Mouse (Mus musculus): ENCODE data around the gene Atp6v0a1. TPM values are rescaled to one million over a fixed set of nuclear protein-coding genes. Genes with fewer than 3 reads are reported as not detected.
A peak's percentile ranks its signal among the peaks of the same experiment; 100 is the strongest.
"Not testable (repeated sequence)": the region's sequence is repeated elsewhere in the genome, so short reads cannot be mapped to it uniquely, and the experiment has no call there.

Atp6v0a1 gene
- polyA plus RNA-seq, 1 experiment from 2014 or later = 172 TPM

- H3K36me3 ChIP-seq (ENCODE audit: control insufficient read depth, insufficient read depth, low read length); H3K27ac ChIP-seq (ENCODE audit: low read length); H3K9me3 ChIP-seq (replicated peaks; ENCODE audit: control insufficient read depth, low read length, poor library complexity, severe bottlenecking); H3K27me3 ChIP-seq (ENCODE audit: control insufficient read depth, insufficient read depth, low read depth, low read length); H3K4me3 ChIP-seq (ENCODE audit: low read depth, low read length); H3K9ac ChIP-seq (ENCODE audit: low read depth, low read length); ATAC-seq; H3K4me1 ChIP-seq (ENCODE audit: control insufficient read depth, insufficient read depth, low read length); H3K4me2 ChIP-seq (ENCODE audit: low read length): not testable (repeated sequence)
- WGBS = 89% methylated on average over 3 of the region's 6 CpGs
Measured at GRCm38 (mm10) chr11:101001875-101002552, 7.2 kb upstream of the Atp6v0a1 start.

- Histone ChIP-seq H3K36me3 (ENCODE audit: control insufficient read depth, insufficient read depth, low read length) (no peaks in the 10 kb centered on the region), H3K4me1 (ENCODE audit: control insufficient read depth, insufficient read depth, low read length) (peaks cover under 1% of the 10 kb centered on the region; the same call in 1 of the 2 replicates), H3K4me2 (ENCODE audit: low read length) (no peak overlapping the region), H3K9me3 (replicated peaks; ENCODE audit: control insufficient read depth, low read length, poor library complexity, severe bottlenecking) (no peaks in the 10 kb centered on the region), H3K9ac (ENCODE audit: low read depth, low read length) (no peak overlapping the region), H3K4me3 (ENCODE audit: low read depth, low read length) (no peak overlapping the region), H3K27me3 (ENCODE audit: control insufficient read depth, insufficient read depth, low read depth, low read length) (peaks cover 6% of the 10 kb centered on the region; the same call in 1 of the 2 replicates), H3K27ac (ENCODE audit: low read length) (no peak overlapping the region)
- WGBS = 48% methylated on average over 3 of the region's 3 CpGs
- no peak for ATAC-seq
Measured at GRCm38 (mm10) chr11:101003025-101003685, 6.1 kb upstream of the Atp6v0a1 start.

DNA sequence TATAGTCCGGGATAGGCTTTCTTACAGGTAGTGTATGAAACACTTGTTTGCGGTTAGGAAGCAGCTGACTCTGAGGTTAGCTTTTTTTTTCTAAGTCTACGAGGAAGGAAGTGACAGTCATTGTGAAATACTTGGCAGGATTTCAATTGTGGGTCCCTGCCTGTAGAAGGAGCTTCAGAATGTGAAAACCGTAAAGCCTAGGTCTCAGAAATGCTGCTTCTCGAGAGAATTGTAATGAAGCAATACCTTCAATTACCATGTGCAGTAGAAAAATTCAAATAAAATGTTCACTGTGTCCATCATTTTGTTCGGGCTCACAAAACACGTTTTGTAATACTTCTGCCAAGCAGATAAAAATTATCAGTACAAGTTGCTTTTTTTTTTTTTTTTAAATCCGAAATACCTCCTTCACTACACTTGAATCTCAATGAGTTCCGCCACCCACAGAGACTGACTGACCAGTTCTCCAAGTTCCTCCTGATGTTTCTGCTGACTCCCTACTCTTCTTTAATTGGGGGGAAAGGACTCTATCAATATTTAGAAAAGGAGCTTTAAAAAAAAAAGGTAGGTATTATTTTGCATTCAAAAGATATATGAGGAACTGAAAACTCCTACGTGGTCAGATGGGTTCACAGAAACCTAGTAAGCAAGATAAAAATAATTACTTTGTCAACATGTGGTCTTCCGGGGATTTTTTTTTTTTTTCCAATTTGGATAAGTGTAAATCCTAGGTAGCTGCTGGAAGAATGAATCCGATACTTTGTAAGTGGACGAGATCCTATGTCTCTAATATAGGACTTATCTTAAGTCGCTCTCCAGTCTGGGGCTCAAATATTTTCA is 826 bp upstream of the Atp6v0a1 start:
- H3K36me3 ChIP-seq (ENCODE audit: control insufficient read depth, insufficient read depth, low read length) = no peaks in the 10 kb centered on the region
- H3K4me3 ChIP-seq (ENCODE audit: low read depth, low read length) = peak overlapping the region; percentile 52
- 50% methylated on average over 14 of the region's 14 CpGs for WGBS
- peak overlapping the region; percentile 77 for H3K4me2 ChIP-seq (ENCODE audit: low read length)
- peak overlapping the region; percentile 94 for H3K27ac ChIP-seq (ENCODE audit: low read length)
- ATAC-seq = no peak
- H3K9ac ChIP-seq (ENCODE audit: low read depth, low read length) = peak overlapping the region; percentile 63
- peaks cover 27% of the 10 kb centered on the region for H3K4me1 ChIP-seq (ENCODE audit: control insufficient read depth, insufficient read depth, low read length)
- H3K27me3 ChIP-seq (ENCODE audit: control insufficient read depth, insufficient read depth, low read depth, low read length) = no peaks in the 10 kb centered on the region
- no peaks in the 10 kb centered on the region for H3K9me3 ChIP-seq (replicated peaks; ENCODE audit: control insufficient read depth, low read length, poor library complexity, severe bottlenecking)

DNA sequence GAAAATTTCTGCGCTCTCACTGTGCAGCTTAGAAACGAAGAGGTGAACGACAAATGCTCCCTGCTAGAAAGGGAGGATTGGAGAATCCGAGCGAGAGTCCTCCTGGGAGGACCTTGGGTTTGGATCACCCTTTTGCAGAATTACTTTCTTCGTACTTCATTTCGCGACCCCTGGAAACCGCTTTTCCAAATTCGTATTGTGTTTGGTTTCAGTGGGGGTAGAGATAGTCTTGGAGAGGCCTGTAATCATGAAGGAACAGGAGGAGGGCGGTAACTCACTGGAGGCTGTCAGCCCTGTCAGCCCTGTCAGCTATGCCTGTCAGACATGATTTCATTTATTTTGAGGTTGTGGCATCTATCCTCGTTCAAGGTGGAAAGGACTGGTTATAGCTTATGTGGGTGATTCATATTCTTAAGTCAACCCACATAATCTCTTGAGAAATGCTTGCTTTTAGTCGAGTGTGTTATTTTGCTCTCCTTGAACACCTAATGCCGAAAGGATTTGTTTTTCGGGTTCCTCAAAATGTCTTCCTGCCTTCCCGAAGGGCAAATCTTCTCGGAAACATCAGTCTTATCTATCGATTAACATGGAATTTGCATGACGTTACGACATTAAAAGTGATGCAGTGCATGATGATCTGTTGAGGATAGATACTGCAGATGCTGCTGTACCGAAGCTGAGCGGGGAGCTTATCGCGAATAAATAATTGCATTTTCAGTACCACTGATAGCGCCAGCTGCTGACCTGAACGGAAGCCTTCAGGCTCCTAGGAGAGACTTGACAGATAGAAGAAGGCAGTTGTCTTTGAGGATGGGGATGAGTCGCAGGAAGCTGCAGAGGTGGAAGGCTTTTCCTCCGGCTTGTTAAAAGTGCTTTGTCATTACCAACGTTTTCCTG is 884 bp downstream of the Atp6v0a1 start:
- Histone ChIP-seq H3K4me1 (ENCODE audit: control insufficient read depth, insufficient read depth, low read length) (peaks cover 32% of the 10 kb centered on the region), H3K4me2 (ENCODE audit: low read length) (peak overlapping the region; percentile 77), H3K9me3 (replicated peaks; ENCODE audit: control insufficient read depth, low read length, poor library complexity, severe bottlenecking) (no peaks in the 10 kb centered on the region), H3K27me3 (ENCODE audit: control insufficient read depth, insufficient read depth, low read depth, low read length) (no peaks in the 10 kb centered on the region), H3K27ac (ENCODE audit: low read length) (peak overlapping the region; percentile 94), H3K4me3 (ENCODE audit: low read depth, low read length) (peak overlapping the region; percentile 52), H3K9ac (ENCODE audit: low read depth, low read length) (peak overlapping the region; percentile 87), H3K36me3 (ENCODE audit: control insufficient read depth, insufficient read depth, low read length) (peaks cover 4% of the 10 kb centered on the region; the same call in 1 of the 2 replicates)
- 4% methylated on average over 29 of the region's 29 CpGs for WGBS
- peak; percentile 76 for ATAC-seq

DNA sequence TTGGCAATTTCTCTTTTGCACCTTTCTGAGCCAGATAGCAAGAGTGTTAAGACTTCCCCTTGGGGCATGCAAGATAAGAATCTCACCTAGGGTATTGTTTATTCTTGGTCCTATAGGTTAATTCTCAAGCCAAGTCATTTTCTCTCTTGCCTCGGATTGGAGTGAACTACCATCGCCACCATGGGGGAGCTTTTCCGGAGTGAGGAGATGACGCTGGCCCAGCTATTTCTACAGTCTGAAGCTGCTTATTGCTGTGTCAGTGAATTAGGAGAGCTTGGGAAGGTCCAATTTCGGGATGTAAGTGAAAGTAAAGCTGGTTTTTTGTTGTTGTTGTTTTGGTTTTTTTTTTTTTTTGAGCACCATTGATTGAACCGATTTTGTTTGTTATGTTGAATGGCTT is 2.4 kb downstream of the Atp6v0a1 start:
- Histone ChIP-seq H3K36me3 (ENCODE audit: control insufficient read depth, insufficient read depth, low read length) (peaks cover 4% of the 10 kb centered on the region; the same call in 1 of the 2 replicates), H3K27me3 (ENCODE audit: control insufficient read depth, insufficient read depth, low read depth, low read length) (no peaks in the 10 kb centered on the region), H3K4me1 (ENCODE audit: control insufficient read depth, insufficient read depth, low read length) (peaks cover 40% of the 10 kb centered on the region), H3K9me3 (replicated peaks; ENCODE audit: control insufficient read depth, low read length, poor library complexity, severe bottlenecking) (no peaks in the 10 kb centered on the region), H3K4me3 (ENCODE audit: low read depth, low read length) (peak overlapping the region; percentile 52), H3K27ac (ENCODE audit: low read length) (no peak overlapping the region), H3K9ac (ENCODE audit: low read depth, low read length) (peak overlapping the region; percentile 87; the same call in 1 of the 2 replicates), H3K4me2 (ENCODE audit: low read length) (peak overlapping the region; percentile 77)
- 71% methylated on average over 6 of the region's 6 CpGs for WGBS
- no peak for ATAC-seq

DNA sequence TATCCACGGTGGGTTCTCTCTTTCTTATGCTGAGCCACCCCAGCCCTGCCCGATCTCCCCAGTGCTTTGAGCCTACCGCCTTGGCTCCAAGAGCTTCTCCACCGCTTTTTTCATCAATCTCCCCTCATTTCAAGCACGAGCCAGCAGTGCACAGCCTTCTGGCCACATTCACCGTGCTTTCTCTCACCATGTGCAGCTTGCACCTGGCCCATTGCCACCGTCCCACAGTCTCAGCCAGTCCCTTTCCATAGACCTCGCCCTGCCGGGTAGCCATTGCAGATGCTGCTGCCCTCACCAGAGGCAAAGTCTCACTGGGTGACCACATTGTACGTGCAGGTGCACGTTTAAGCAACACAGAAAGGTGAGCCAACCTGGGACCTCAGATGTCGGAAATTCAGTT is 14.1 kb downstream of the Atp6v0a1 start:
- Histone ChIP-seq H3K4me3 (ENCODE audit: low read depth, low read length) (no peak overlapping the region), H3K4me2 (ENCODE audit: low read length) (no peak overlapping the region), H3K36me3 (ENCODE audit: control insufficient read depth, insufficient read depth, low read length) (peaks cover 53% of the 10 kb centered on the region), H3K27ac (ENCODE audit: low read length) (no peak overlapping the region), H3K9ac (ENCODE audit: low read depth, low read length) (no peak overlapping the region), H3K27me3 (ENCODE audit: control insufficient read depth, insufficient read depth, low read depth, low read length) (no peaks in the 10 kb centered on the region), H3K4me1 (ENCODE audit: control insufficient read depth, insufficient read depth, low read length) (no peaks in the 10 kb centered on the region), H3K9me3 (replicated peaks; ENCODE audit: control insufficient read depth, low read length, poor library complexity, severe bottlenecking) (no peaks in the 10 kb centered on the region)
- WGBS = 84% methylated on average over 12 of the region's 12 CpGs
- ATAC-seq = no peak

DNA sequence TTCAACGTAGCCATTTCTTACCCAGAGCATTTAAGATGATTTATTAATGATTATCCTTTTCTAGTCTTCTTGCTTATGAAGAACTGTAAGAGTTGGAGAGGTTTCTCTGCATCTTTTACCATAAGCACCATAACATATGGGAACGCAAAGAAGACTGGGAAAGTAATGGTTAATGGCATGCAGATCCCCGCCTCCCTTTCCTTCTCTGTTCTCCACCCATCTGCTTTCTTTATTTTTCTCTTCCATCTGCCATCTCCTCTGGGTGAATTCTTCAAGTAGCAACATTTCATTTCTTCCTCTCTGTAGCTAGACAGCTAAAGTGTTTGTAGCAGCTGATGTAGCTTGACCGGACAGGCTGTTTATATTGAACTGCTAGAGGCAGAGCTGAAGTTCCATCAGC is 14.7 kb downstream of the Atp6v0a1 start:
- H3K27ac ChIP-seq (ENCODE audit: low read length) = no peak overlapping the region
- peaks cover 54% of the 10 kb centered on the region for H3K36me3 ChIP-seq (ENCODE audit: control insufficient read depth, insufficient read depth, low read length)
- H3K4me1 ChIP-seq (ENCODE audit: control insufficient read depth, insufficient read depth, low read length) = no peaks in the 10 kb centered on the region
- WGBS = 95% methylated on average over 4 of the region's 4 CpGs
- H3K4me3 ChIP-seq (ENCODE audit: low read depth, low read length) = no peak overlapping the region
- no peak for ATAC-seq
- H3K9ac ChIP-seq (ENCODE audit: low read depth, low read length) = no peak overlapping the region
- no peaks in the 10 kb centered on the region for H3K27me3 ChIP-seq (ENCODE audit: control insufficient read depth, insufficient read depth, low read depth, low read length)
- no peaks in the 10 kb centered on the region for H3K9me3 ChIP-seq (replicated peaks; ENCODE audit: control insufficient read depth, low read length, poor library complexity, severe bottlenecking)
- H3K4me2 ChIP-seq (ENCODE audit: low read length) = no peak overlapping the region

DNA sequence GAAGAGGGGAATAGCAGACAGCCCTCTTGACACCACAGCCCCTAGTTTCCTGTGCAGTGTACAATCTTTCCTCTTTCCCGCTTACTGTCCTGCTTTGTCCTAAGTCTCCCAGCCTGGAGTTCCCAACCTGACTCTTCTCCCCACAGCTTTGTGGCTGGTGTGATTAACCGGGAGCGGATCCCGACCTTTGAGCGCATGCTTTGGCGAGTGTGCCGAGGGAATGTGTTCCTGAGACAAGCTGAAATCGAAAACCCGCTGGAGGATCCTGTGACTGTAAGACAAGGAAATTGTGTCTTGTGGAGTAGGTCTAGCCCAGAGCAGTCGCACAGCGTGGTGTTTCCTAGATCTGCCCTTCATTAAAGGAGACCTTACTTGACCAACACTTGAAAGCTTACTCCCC is 17.9 kb downstream of the Atp6v0a1 start:
- no peaks in the 10 kb centered on the region for H3K27me3 ChIP-seq (ENCODE audit: control insufficient read depth, insufficient read depth, low read depth, low read length)
- H3K9me3 ChIP-seq (replicated peaks; ENCODE audit: control insufficient read depth, low read length, poor library complexity, severe bottlenecking) = no peaks in the 10 kb centered on the region
- H3K4me1 ChIP-seq (ENCODE audit: control insufficient read depth, insufficient read depth, low read length) = no peaks in the 10 kb centered on the region
- ATAC-seq = no peak
- WGBS = 89% methylated on average over 11 of the region's 11 CpGs
- peaks cover 53% of the 10 kb centered on the region for H3K36me3 ChIP-seq (ENCODE audit: control insufficient read depth, insufficient read depth, low read length)
- H3K9ac ChIP-seq (ENCODE audit: low read depth, low read length) = no peak overlapping the region
- H3K4me2 ChIP-seq (ENCODE audit: low read length) = no peak overlapping the region
- no peak overlapping the region for H3K4me3 ChIP-seq (ENCODE audit: low read depth, low read length)
- H3K27ac ChIP-seq (ENCODE audit: low read length) = no peak overlapping the region

All from midbrain, embryonic 16.5 days (tissue).